Mouse (Mus musculus) thymus, adult 2 months (tissue): ENCODE measurements at regions not wholly inside any gene's neighbourhood (a gene's known extent, or its start where the extent isn't known, plus 50 kb on each side); places are given as distances from the start of the nearest gene placed in this dataset.

ENCODE experiments used
- CTCF ChIP-seq: fragments of 200-500 bp; IDR thresholded peaks from 2 replicates; pipeline ENCODE4 v1.5.1; 2012; ENCODE audit warnings: mild to moderate bottlenecking, control low read depth, low read length, moderate library complexity, borderline replicate concordance; ENCODE audit not compliant: control insufficient read depth, poor library complexity, insufficient read depth; ENCODE audit errors: extremely low read depth
- POLR2A ChIP-seq: fragments of 200-500 bp; IDR thresholded peaks from 2 replicates; pipeline ENCODE4 v1.6.1; 2012; ENCODE audit warnings: mild to moderate bottlenecking, low read length, control low read depth, moderate library complexity; ENCODE audit not compliant: control insufficient read depth, poor library complexity, insufficient read depth; ENCODE audit errors: extremely low read depth

GRCm38 (mm10) chr6:84383141-84383540, 210.6 kb downstream of the Cyp26b1 start:
- no peak for TF ChIP-seq CTCF
- no peak for TF ChIP-seq POLR2A
